Mouse (Mus musculus) C2C12 (cell line): ENCODE measurements around the gene Lcn3. TPM values are rescaled to one million over a fixed set of nuclear protein-coding genes. Genes with fewer than 3 reads are reported as not detected.
"Not testable (repeated sequence)": the region's sequence is repeated elsewhere in the genome, so short reads cannot be mapped to it uniquely, and the experiment has no call there.

Experiments
- H3K27me3 ChIP-seq: one replicate; pipeline ENCODE4 v1.6.1; 2011; ENCODE audit not compliant: control insufficient read depth, insufficient read depth, insufficient read length
- H3K36me3 ChIP-seq: one replicate; pipeline ENCODE4 v1.6.1; 2011; ENCODE audit not compliant: control insufficient read depth, insufficient read depth
- H3K4me3 ChIP-seq: one replicate; pipeline ENCODE4 v1.5.1; 2011; ENCODE audit warnings: mild to moderate bottlenecking, control low read depth; ENCODE audit not compliant: poor library complexity, insufficient read depth, severe bottlenecking
- H3K79me2 ChIP-seq: one replicate; pipeline ENCODE4 v1.6.1; 2011; ENCODE audit not compliant: control insufficient read depth, insufficient read depth
- H3K79me3 ChIP-seq: one replicate; pipeline ENCODE4 v1.6.1; 2011; ENCODE audit warnings: low read depth, control low read depth
- H3ac ChIP-seq: one replicate; pipeline ENCODE3; 2011; ENCODE audit warnings: low read depth; ENCODE audit not compliant: control insufficient read depth, insufficient read length
- CEBPB ChIP-seq: IDR thresholded peaks from one replicate; pipeline ENCODE4 v1.6.1; 2011; ENCODE audit warnings: low read depth, mild to moderate bottlenecking, control low read depth, moderate library complexity
- CTCF ChIP-seq: IDR thresholded peaks from one replicate; pipeline ENCODE4 v1.5.1; 2011; ENCODE audit not compliant: control insufficient read depth, insufficient read depth, insufficient read length
- FOSL1 ChIP-seq: IDR thresholded peaks from one replicate; pipeline ENCODE4 v1.8.0; 2011; ENCODE audit warnings: mild to moderate bottlenecking, low read length; ENCODE audit not compliant: poor library complexity, insufficient read depth, severe bottlenecking
- MAX ChIP-seq: IDR thresholded peaks from one replicate; pipeline ENCODE4 v1.6.1; 2011; ENCODE audit warnings: mild to moderate bottlenecking, control low read depth
- MYOD1 ChIP-seq: IDR thresholded peaks from one replicate; pipeline ENCODE4 v1.6.1; 2011; ENCODE audit warnings: low read depth; ENCODE audit not compliant: control insufficient read depth, insufficient read length
- MYOG ChIP-seq: IDR thresholded peaks from one replicate; pipeline ENCODE4 v1.6.1; 2011; ENCODE audit not compliant: control insufficient read depth, insufficient read length; ENCODE audit errors: extremely low read depth
- USF1 ChIP-seq: IDR thresholded peaks from one replicate; pipeline ENCODE4 v1.6.1; 2011; ENCODE audit warnings: low read depth, mild to moderate bottlenecking, control low read depth, moderate library complexity
- polyA plus RNA-seq: library from polyadenylated mRNA; unstranded; fragments of >200 nt; fragmentation: generic; extraction: Trizol; gene quantifications from one replicate; pipeline ENCODE4 v1.2.1, GENCODE M21; 2012; ENCODE audit warnings: missing spikeins

Gene Lcn3
- polyA plus RNA-seq, 1 experiment, result not detected

- no peak for TF ChIP-seq MAX
- no peak for TF ChIP-seq FOSL1
- no peak for TF ChIP-seq CTCF
- TF ChIP-seq MYOD1, result no peak
- TF ChIP-seq USF1, result no peak
- no peak for TF ChIP-seq MYOG
- no peak for TF ChIP-seq CEBPB
- Histone ChIP-seq H3K36me3 (no peaks in the 10 kb centered on the region), H3K27me3 (peaks cover 7% of the 10 kb centered on the region), H3K79me3 (no peaks in the 10 kb centered on the region), H3K4me3 (no peak overlapping the region), H3K79me2 (no peaks in the 10 kb centered on the region), H3ac (no peak overlapping the region)
These were observed 46.3 kb downstream of the Lcn3 start for GRCm38 (mm10) chr2:25811711-25812110.

DNA sequence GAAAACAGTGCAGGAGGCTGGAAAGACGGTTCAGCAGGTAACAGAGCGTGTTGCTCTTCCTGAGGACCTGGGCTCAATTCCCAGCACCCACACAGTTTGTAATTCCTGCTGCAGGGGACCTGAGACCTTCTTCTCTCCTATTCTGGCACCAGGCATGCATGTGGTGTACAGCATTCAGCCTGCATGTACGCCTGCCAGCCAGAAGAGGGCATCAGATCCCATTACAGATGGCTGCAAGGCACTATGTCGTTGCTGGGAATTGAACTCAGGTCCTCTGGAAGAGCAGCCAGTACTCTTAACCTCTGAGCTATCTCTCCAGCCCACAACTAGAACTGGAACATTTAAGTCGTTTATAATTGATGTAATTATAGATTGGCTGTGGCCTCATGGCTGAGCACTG, 48.0 kb downstream of the Lcn3 start:
- Histone ChIP-seq H3ac (no peak overlapping the region), H3K79me3 (no peaks in the 10 kb centered on the region), H3K36me3 (no peaks in the 10 kb centered on the region), H3K27me3 (peaks cover 7% of the 10 kb centered on the region), H3K4me3 (no peak overlapping the region), H3K79me2 (no peaks in the 10 kb centered on the region)
- TF ChIP-seq CTCF (no peak), MYOG (no peak), USF1 (no peak), MAX (no peak)

GRCm38 (mm10) chr2:25815748-25816147, 50.4 kb downstream of the Lcn3 start, which contains the start of gene Glt6d1:
Gene Glt6d1, minus strand, starts transcription at chr2:25815848.
- H3ac ChIP-seq, H3K79me3 ChIP-seq, H3K36me3 ChIP-seq, H3K79me2 ChIP-seq, H3K4me3 ChIP-seq: not testable (repeated sequence)
- H3K27me3 ChIP-seq, result peaks cover 11% of the 10 kb centered on the region

Other genes with a start within 250 kb of the Lcn3 start
- gene Traf2, start 218.6 kb upstream of the Lcn3 start, polyA plus RNA-seq, result 28.8 TPM
- 340 TPM for gene Edf1, start 207.7 kb upstream of the Lcn3 start, polyA plus RNA-seq
- gene Mamdc4, start 190.7 kb upstream of the Lcn3 start, polyA plus RNA-seq, result 5.7 TPM
- gene Phpt1, start 190.3 kb upstream of the Lcn3 start, polyA plus RNA-seq, result 94.2 TPM
- gene Ajm1, start 183.8 kb upstream of the Lcn3 start, polyA plus RNA-seq, result 0.29 TPM
- 58.9 TPM for gene Rabl6, start 157.0 kb upstream of the Lcn3 start, polyA plus RNA-seq
- gene Ccdc183, start 147.9 kb upstream of the Lcn3 start, polyA plus RNA-seq, result 0.15 TPM
- 12.9 TPM for gene Tmem141, start 143.6 kb upstream of the Lcn3 start, polyA plus RNA-seq
- 0.14 TPM for gene Fcna, start 137.5 kb upstream of the Lcn3 start, polyA plus RNA-seq
- gene Lcn8, start 112.4 kb upstream of the Lcn3 start, polyA plus RNA-seq, result not detected
- not detected for gene Lcn5, start 107.6 kb upstream of the Lcn3 start, polyA plus RNA-seq
- not detected for gene Lcn6, start 88.8 kb upstream of the Lcn3 start, polyA plus RNA-seq
- not detected for gene Lcn10, start 82.8 kb upstream of the Lcn3 start, polyA plus RNA-seq
- gene Obp2a, start 65.5 kb upstream of the Lcn3 start, polyA plus RNA-seq, result not detected
- gene Bmyc, start 58.8 kb upstream of the Lcn3 start, polyA plus RNA-seq, result 1.0 TPM
- not detected for gene Obp2b, start 28.6 kb upstream of the Lcn3 start, polyA plus RNA-seq
- gene Lcn11, start 11.4 kb downstream of the Lcn3 start, polyA plus RNA-seq, result not detected
- not detected for gene Gm13539, start 16.7 kb downstream of the Lcn3 start, polyA plus RNA-seq
- not detected for gene Glt6d1, start 50.3 kb downstream of the Lcn3 start, polyA plus RNA-seq
- gene Lcn9, start 57.6 kb downstream of the Lcn3 start, polyA plus RNA-seq, result not detected
- gene Sohlh1, start 81.7 kb downstream of the Lcn3 start, polyA plus RNA-seq, result not detected
- gene Kcnt1, start 98.2 kb downstream of the Lcn3 start, polyA plus RNA-seq, result not detected
- 12.2 TPM for gene Camsap1, start 217.7 kb downstream of the Lcn3 start, polyA plus RNA-seq